Mouse (Mus musculus) lung, adult 18-20 months (tissue): ENCODE results near the gene Gm42372.

ENCODE experiments used
- DNase-seq, 2 experiments: peaks; one replicate each; pipeline ENCODE4 v3.0.0; 2022; ENCODE audit warnings: mixed read lengths in 2 of 2

Gm42372 gene

GRCm38 (mm10) chr7:17007300-17007699 is 24.4 kb downstream of the Gm42372 start:
- DNase-seq: no peak

GRCm38 (mm10) chr7:17009326-17010009 is 26.6 kb downstream of the Gm42372 start:
- no peak for DNase-seq

- DNase-seq: no peak
Observed at GRCm38 (mm10) chr7:17010010-17010347, 27.1 kb downstream of the Gm42372 start.

GRCm38 (mm10) chr7:17011909-17012590 is 29.2 kb downstream of the Gm42372 start:
- DNase-seq: no peak

GRCm38 (mm10) chr7:17015381-17015780 is 32.5 kb downstream of the Gm42372 start:
- DNase-seq: no peak

GRCm38 (mm10) chr7:17017036-17017435 is 34.1 kb downstream of the Gm42372 start:
- peak; percentile 91 to 93 for DNase-seq

- DNase-seq: no peak
Observed at GRCm38 (mm10) chr7:17017921-17018320, 35.0 kb downstream of the Gm42372 start.

- DNase-seq: no peak
Observed at GRCm38 (mm10) chr7:17019426-17020166, 36.7 kb downstream of the Gm42372 start.

GRCm38 (mm10) chr7:17022176-17022575 is 39.3 kb downstream of the Gm42372 start:
- no peak for DNase-seq

- no peak for DNase-seq
Observed at GRCm38 (mm10) chr7:17023701-17024100, 40.8 kb downstream of the Gm42372 start.

- peak; percentile 74 to 78 for DNase-seq
Observed at GRCm38 (mm10) chr7:17024141-17024540, 41.3 kb downstream of the Gm42372 start.

GRCm38 (mm10) chr7:17024814-17025504 is 42.1 kb downstream of the Gm42372 start:
- peak; percentile 40 to 59 for DNase-seq

- DNase-seq: peak in 1 of 2 experiments; percentile 39
Observed at GRCm38 (mm10) chr7:17025505-17025894, 42.6 kb downstream of the Gm42372 start.

GRCm38 (mm10) chr7:17025896-17026622 is 43.2 kb downstream of the Gm42372 start:
- no peak for DNase-seq

GRCm38 (mm10) chr7:17026710-17027587 is 44.1 kb downstream of the Gm42372 start:
- peak; percentile 63 to 70 for DNase-seq

GRCm38 (mm10) chr7:17027588-17028343 is 44.9 kb downstream of the Gm42372 start, which contains the start of gene Ppp5c:
Gene Ppp5c, minus strand, starts transcription at chr7:17027924.
- DNase-seq: peak; percentile 88 to 93

- no peak for DNase-seq
Observed at GRCm38 (mm10) chr7:17028923-17029322, 46.0 kb downstream of the Gm42372 start.

- DNase-seq: no peak
Observed at GRCm38 (mm10) chr7:17030239-17030638, 47.4 kb downstream of the Gm42372 start.
